Mouse (Mus musculus) gastrocnemius, postnatal 10 days (tissue): Measurements from ENCODE around the gene Zfp334. TPM values are rescaled to one million over a fixed set of nuclear protein-coding genes. Genes with fewer than 3 reads are reported as not detected.

ENCODE experiments used
- DNase-seq: peaks from one replicate; pipeline ENCODE4 v3.0.0; 2021; ENCODE audit warnings: mixed read lengths
- total RNA-seq, 2 experiments: library from RNA; stranded (reverse); gene quantifications; 2 replicates each; pipeline ENCODE4 v1.2.3; 2021

Zfp334 gene
- total RNA-seq, 2 experiments from 2014 or later, result 2.8 to 3.9 TPM

GRCm38 (mm10) chr2:165376001-165376400, 12.1 kb downstream of the Zfp334 start:
- no peak for DNase-seq

GRCm38 (mm10) chr2:165375478-165375877, 12.6 kb downstream of the Zfp334 start:
- DNase-seq, result no peak

- DNase-seq, result no peak
Measured at GRCm38 (mm10) chr2:165371066-165371465, 17.0 kb downstream of the Zfp334 start.

DNA sequence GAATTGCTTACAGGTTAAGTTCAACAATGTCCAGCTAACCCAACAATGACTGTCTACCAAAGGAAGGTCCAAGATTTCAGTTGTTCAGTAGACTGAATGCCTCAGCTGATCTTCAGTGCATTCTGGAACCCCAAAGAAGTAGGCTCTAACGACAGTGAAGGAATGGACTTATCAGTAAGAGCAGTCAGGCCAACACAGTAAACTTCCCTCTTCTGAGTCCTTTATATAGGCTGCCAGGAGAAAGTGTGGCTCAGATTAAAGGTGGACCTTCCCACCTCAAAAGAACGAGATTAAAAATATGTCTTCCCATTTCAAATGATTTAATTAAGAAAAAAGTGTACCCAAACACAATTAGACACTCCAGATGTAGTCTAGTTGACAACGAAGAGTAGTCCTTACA, 17.7 kb downstream of the Zfp334 start:
- DNase-seq, result no peak

GRCm38 (mm10) chr2:165368496-165368895, 19.6 kb downstream of the Zfp334 start, which contains the start of gene Zfp663:
Zfp663 (minus strand) TSS chr2:165368729.
- no peak for DNase-seq

GRCm38 (mm10) chr2:165367868-165368439, 20.1 kb downstream of the Zfp334 start:
- DNase-seq, result no peak

- no peak for DNase-seq
Measured at GRCm38 (mm10) chr2:165367047-165367520, 21.0 kb downstream of the Zfp334 start.

- peak; percentile 76 for DNase-seq
Measured at GRCm38 (mm10) chr2:165364334-165365091, 23.5 kb downstream of the Zfp334 start.

DNA sequence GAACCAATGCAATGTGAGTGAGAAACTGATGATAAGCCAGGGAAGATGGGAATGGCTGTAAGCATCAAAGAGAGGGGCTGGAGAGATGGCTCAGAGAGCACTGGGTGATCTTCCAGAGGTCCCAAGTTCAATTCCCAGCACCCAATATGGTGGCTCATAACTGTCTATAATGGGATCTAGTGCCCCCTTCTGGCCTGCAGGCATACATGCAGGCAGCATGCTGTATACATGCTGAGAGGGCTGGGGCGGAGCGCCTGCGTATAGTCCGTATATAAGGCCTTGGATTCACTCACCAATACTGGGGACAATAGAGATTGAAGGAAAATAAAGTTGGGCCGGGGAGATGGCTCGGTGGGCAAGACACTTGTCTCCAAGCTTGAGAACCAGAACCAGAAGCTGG, 24.8 kb downstream of the Zfp334 start:
- no peak for DNase-seq

DNA sequence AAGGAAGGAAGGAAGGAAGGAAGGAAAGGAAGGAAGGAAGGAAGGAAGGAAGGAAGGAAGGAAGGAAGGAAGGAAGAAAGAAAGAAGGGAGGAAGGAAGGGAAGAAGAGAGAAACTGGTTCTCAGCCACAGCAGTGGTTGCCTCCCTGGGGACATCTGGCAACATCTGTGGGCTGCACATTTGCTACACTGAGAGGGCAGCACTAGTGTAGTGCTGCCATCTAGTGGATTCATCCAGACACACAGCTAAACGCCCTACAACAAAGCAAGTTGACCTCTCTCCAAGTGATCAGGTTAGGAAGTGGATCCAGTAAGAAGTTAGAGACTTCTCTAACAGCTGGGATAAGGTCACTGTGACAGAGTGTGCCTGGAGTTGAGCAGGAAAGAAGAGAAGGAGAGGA, 27.2 kb downstream of the Zfp334 start:
- peak; percentile 64 for DNase-seq

DNA sequence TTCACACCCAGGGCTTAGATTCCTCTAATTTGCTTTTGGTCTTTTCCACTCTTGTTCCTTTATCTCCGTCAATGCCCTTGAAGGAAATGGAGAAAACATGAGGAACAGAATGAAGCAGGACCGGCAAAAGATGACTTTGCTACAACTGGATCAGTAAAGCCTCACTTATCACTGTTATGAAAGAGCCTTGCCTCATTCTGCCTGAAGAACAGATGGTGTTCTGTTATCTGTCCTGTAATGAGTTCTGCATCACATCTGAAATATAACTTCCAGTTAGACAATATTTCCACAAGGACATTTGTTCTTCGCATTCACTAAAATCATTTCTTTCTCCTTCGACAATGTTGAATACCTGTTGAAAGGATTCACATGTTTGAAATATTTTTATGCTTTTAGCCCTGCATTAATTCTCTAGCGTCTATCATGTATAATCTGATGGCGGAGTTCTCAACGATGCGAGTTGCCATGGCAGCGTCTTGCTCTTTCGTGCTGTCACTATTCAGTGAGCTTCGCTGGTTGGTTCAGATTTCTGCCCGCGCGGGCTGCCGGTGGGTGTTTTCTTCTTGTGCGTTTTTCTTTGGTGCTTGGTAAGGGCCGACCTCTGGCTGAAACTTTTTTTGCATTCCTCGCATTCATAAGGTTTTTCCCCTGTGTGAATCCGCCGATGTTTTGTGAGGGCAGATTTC, 36.1 kb downstream of the Zfp334 start:
- no peak for DNase-seq

GRCm38 (mm10) chr2:165349466-165349865, 38.6 kb downstream of the Zfp334 start:
- DNase-seq, result no peak

GRCm38 (mm10) chr2:165346180-165346579, 41.9 kb downstream of the Zfp334 start:
- DNase-seq, result no peak

GRCm38 (mm10) chr2:165337191-165337590, 50.9 kb downstream of the Zfp334 start:
- DNase-seq, result peak; percentile 70

- no peak for DNase-seq
Measured at GRCm38 (mm10) chr2:165332610-165333210, 55.3 kb downstream of the Zfp334 start.

- DNase-seq, result no peak
Measured at GRCm38 (mm10) chr2:165329703-165330102, 58.4 kb downstream of the Zfp334 start.

DNA sequence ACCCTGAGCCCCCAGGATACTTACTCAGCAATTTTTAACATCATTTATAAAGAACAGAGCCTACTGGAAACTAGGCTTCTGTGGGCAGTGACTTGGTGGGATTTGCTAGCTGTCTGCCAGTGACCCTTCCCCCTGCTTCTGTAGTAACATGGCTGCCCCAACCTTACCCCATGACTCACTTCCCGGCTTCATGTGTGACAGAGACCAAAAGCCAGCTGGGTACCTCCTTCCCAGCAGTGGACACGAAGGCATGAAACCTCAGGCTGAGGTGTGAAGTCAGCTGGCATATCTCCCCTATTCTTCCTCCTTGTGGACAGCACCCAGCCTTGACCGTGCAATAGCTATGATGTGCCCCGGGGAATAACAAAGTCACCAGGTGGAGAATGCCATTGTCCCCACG, 59.3 kb downstream of the Zfp334 start:
- no peak for DNase-seq

DNA sequence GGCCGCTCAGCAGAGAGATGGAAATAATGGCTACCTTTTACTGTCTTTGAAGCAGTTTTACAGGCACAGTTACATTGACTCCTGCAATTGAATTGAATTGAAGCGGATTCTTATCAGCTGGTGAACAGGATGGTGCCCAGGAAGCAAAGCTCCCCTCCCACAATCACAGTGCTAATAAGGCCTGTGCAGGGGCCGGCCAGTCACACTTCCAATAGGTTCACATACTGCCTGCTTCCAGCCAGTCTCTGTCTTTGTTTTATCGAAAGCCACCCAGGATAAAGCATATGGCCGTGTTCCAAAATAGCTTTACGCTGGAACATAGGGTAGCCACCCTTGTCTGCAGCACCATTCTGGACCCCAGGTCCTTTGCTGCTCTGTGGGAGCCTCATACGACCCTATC, 60.7 kb downstream of the Zfp334 start:
- DNase-seq, result no peak

- peak; percentile 93 for DNase-seq
Measured at GRCm38 (mm10) chr2:165326304-165327190, 61.5 kb downstream of the Zfp334 start, which contains the start of gene Elmo2. Elmo2 (minus strand) TSS chr2:165326479.

GRCm38 (mm10) chr2:165325521-165326303, 62.3 kb downstream of the Zfp334 start:
- DNase-seq, result peak; percentile 47
